Mouse (Mus musculus) E14TG2a.4 (cell line): ENCODE measurements around the gene Akt1s1.

ENCODE experiments used
- CTCF ChIP-seq: conservative IDR thresholded peaks from 2 replicates; pipeline ENCODE4 v1.5.1; 2014; ENCODE audit warnings: low read length
- NANOG ChIP-seq: IDR thresholded peaks from 2 replicates; pipeline ENCODE4 v1.6.1; 2014; ENCODE audit warnings: borderline replicate concordance, low read length, mixed read lengths
- POU5F1 ChIP-seq: IDR thresholded peaks from 2 replicates; pipeline ENCODE4 v1.6.1; 2014; ENCODE audit warnings: low read length, borderline replicate concordance

DNA sequence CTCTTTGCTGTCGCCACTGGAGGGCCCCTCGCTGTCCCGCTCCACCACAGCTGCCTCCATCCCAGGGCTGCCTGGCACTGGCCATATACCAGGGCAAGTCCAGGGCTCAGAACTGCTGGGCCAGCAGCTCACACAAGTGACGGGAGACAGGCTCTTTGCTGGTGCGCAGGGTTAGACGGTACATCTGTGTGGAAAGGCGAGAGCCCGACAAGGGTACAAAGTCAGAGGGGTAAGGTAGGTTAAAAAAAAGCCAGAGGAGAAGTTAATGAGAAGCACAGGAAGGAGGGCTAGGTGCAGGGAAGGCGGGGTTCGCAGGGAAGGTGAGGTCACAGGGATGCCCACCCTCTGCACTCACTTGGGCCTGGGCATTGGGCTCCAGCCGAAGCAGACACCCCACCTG, 51.8 kb downstream of the Akt1s1 start:
- TF ChIP-seq CTCF (no peak), POU5F1 (no peak), NANOG (no peak)
